Mouse (Mus musculus) gastrocnemius, postnatal 4 days (tissue): ENCODE data around the gene Cnot6. TPM values are rescaled to one million over a fixed set of nuclear protein-coding genes. Genes with fewer than 3 reads are reported as not detected.

Experiments used
- DNase-seq, 2 experiments: peaks; one replicate each; pipeline ENCODE4 v3.0.0; 2021 to 2022; ENCODE audit warnings: low spot score in 2 of 2, mixed read lengths in 2 of 2
- total RNA-seq, 2 experiments: library from RNA; stranded (reverse); gene quantifications; 2 replicates each; pipeline ENCODE4 v1.2.3; 2021

The Cnot6 gene
- total RNA-seq, 2 experiments from 2014 or later = 58.3 to 63.2 TPM

DNA sequence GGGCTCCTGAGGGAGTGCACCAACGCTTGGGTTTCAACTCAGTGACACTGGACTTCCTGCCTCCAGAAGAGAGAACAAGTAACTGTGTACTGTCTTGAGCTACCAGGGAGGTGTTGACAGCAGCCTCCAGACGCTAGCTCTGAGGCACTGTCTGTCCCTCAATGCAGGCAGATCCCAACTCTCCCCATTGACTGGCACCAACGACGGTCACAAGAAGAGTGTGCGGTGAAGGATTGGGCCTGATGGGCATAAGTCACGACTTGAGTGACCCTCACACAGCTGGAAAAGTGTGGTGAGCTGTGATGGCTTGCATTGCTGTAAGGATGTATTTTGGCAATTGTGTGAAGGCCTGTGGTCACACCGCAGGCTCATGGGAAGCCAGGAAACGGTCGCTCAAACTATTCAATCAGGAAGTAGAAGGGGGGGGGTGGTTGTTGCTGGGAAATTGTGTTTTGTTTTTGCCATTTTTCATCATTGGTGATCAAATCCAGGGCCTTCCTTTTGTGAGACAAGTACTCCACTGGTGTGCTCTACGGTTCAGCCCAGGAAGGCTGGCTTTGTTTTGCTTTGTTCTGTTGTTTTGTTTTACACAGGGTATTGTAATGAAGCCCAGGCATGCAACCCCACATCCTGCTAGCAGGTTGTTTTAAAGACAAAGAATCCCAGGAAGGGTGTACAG, 53.6 kb downstream of the Cnot6 start:
- no peak for DNase-seq

GRCm38 (mm10) chr11:49658065-49658464, 54.5 kb downstream of the Cnot6 start:
- no peak for DNase-seq

DNA sequence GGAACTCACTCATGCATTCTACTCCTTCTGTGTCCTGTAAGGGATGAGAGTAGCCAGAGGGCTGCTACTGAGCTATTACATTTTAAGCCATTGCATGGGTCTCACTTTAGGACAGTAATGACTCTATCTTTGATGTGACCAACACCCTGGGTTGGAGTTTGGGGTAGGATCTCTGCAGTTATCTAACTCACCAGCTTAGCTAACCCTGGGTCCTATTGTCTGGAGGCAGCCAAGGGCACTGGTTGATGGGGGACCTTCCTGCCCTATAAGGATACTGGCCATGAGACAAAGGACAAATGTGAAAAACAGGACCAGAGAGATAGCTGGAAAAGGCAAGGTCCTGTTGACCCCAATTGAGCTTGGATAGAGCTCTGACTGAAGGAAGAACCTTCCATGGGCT, 57.0 kb downstream of the Cnot6 start:
- DNase-seq = no peak

DNA sequence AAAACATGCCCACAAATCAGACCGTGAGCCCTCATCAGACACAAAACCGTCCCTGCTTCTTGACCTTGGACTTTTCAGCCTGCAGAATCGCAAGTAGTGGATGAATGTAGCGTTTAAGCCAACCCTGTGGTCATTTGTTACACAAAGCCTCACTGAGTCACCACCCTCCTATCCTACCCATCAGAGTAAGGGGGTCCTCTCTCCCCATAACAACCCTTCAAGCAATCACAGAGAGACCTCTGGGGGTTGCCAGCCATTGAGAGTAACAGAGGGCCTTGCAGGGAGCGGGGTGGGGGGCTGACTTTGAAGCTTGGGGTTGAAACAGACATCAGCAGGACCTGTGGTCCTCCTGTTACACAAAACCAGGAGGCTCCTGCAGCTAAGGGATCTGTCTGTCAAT, 57.9 kb downstream of the Cnot6 start:
- DNase-seq = no peak

GRCm38 (mm10) chr11:49653079-49653408, 59.5 kb downstream of the Cnot6 start:
- no peak for DNase-seq

- DNase-seq = peak; percentile 79 to 80
These were observed 60.0 kb downstream of the Cnot6 start for GRCm38 (mm10) chr11:49652401-49653078.

DNA sequence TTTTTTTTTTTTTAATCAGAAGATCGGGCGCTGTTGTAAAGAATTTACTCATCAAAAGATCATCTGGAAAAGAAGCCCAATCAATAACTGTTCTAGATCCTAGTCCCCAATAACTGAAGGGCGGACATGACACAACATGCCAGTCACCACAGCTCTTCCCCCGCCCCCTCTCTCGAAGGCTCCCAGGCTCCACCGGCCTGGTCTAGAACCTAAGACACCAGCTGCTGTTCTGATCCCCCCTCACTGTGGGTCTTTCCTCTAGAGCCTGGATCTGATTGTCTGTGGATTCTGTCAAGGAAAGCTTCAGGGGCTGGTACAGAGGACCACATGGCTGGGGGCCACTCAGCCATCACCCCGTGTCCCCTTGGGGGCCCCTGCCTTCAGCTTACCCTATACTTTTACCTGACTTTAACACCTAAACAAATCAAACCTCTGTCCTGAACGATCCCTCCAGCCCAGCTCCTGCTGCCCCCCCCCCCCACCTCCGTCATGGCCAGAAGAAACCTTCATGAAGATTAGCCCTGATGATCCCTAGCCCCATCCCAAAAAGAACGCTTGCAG, 60.7 kb downstream of the Cnot6 start:
- DNase-seq = no peak

- DNase-seq = no peak
These were observed 61.3 kb downstream of the Cnot6 start for GRCm38 (mm10) chr11:49650994-49651761.

- no peak for DNase-seq
These were observed 62.2 kb downstream of the Cnot6 start for GRCm38 (mm10) chr11:49650113-49650993.

DNA sequence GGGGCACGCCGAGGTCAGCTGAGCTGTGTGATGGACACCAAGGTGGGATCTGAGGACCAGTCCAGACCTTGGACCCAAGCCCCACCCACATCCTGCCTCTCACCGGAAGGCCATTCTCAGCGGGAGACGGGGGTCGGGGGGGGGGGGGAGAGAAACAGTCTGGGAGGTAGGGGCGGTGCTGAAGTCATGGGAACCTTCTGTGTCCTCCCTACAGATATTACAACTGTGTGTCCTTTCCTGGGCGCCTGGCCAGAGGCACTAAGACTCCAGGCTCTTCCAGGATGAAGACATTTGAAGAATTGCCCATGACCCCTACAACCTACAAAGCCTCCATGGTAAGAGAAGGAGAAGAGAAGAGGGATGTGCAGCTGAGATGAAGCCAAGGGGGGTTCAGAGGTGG, 66.8 kb downstream of the Cnot6 start:
- no peak for DNase-seq

DNA sequence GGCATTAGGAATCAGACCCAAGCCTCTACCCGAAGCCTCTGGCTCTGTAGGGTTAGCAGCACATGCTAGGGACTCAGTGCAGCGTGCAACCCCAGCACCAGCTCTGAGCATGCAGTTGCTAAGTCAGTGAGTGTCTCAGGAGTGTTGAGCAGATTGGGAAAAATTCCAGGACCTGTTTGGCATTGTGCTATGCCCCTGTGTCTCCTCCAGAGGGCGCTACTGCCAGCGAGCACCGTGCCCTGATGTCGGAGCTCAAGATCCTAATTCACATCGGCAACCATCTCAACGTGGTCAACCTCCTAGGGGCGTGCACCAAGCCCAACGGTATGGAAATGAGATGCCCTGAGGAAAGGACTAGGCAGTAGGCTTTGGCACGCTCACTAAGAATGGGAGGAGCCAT, 76.1 kb downstream of the Cnot6 start:
- DNase-seq = no peak

GRCm38 (mm10) chr11:49635671-49636070, 76.9 kb downstream of the Cnot6 start:
- DNase-seq = no peak

- DNase-seq = no peak
These were observed 78.4 kb downstream of the Cnot6 start for GRCm38 (mm10) chr11:49634101-49634500.

- no peak for DNase-seq
These were observed 80.3 kb downstream of the Cnot6 start for GRCm38 (mm10) chr11:49632256-49632655.

GRCm38 (mm10) chr11:49631154-49631553, 81.4 kb downstream of the Cnot6 start:
- DNase-seq = no peak

DNA sequence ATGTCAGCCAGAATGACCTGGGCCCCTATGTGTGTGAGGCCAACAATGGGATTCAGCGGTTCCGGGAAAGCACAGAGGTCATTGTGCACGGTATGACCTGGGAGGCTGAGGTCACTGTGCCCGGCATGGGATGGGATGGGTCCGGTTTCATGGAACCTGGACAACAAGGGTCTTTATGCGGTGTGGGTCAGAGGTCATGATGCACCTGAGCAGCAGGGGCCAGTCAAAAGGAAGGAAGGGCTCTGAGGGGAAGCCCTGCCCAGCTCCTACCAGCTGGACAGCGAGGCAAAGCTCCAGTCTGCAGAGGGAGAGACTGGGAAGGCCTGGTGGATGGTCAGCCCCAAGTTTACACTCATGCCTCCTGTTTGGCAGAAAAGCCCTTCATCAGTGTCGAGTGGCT, 85.8 kb downstream of the Cnot6 start:
- DNase-seq = no peak

DNA sequence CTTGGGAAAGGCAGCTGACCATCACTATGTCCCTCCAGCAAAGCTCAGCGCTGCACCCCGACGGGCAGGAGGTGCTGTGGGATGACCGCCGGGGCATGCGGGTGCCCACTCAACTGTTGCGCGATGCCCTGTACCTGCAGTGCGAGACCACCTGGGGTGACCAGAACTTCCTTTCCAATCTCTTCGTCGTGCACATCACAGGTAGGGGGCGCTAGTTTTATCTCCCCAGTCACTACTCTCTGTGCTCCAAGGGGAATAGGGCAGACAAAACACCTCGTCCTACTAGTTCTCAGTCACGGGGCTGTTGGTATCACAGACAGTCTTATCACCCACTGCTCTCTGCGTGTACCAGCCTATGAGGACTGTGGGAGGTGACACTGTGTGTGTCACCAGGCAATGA, 86.7 kb downstream of the Cnot6 start:
- DNase-seq = no peak

DNA sequence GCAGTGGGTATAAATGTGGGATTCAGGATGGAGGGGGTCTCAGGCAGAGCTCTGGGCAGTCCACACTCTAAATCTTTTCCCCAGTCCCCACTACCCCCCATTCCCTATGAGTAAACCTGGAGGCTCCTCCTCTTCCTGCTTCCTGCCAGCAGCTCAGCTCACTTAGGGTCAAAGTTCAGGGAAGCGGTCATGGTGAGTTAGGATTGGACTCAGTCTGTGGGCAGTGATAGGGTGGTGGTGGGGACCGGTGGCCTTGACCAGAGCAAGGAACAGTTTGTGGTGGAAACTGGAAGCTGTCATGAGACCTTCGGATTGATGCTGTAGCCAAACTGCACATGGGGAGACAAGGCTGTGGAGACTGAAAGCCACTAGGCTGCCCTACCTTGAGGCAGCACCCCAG, 88.4 kb downstream of the Cnot6 start:
- no peak for DNase-seq

DNA sequence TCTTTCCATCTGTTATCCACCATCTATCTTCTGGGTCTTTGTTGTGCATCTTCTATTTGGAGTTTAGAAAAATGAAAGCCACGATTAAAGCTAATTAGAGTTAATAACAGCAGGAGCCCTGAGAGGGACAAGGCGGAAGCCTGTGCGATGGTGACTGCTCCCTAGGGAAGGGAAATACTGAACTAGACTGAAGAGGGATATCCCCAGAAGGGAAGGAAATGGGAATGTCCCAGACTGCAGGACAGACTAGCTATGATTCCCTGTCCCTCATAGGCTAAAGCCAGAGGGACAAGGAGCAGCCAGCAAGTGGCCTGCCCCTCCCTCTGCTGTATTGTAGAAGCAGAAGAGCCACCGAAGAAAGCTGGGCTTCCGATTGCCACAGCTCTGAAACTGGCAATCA, 90.6 kb downstream of the Cnot6 start:
- DNase-seq = no peak
